Mouse (Mus musculus) kidney, postnatal 36 days (tissue): ENCODE results near the gene Efs.
A peak's percentile ranks its signal among the peaks of the same experiment; 100 is the strongest.

Source experiments
- DNase-seq, 2 experiments: peaks; one replicate each; pipeline ENCODE4 v3.0.0; 2021 to 2022; ENCODE audit warnings: mixed read lengths in 2 of 2

The Efs gene

DNA sequence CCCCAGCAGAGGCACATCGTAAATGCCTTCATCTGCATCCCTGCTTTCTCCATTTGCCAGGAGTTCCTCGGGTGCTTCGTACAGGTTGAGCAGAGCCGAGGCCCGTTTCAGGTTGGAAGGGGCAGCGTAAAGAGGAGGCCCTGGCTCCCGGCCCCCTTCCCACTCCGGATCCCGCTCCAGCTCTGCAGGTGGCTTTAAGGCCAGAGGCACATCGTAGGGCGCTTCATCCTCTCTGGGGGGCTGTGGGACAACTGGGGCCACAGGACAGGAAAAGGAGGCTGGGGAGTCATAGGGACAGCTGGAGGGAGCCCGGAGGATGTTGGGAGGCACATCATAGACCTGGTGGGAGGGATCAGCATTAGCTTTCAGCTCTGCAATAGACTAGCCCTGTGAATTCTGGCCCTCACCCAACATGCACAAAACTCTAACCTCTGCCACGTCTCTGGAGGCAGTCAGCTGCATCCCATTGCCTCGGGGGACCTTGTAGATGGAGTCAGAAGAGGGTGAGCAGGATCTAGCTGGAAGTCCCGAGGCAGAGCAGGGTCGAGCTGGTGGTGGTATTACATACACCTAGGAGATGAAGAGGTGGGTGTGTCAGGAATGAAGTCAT lies 5.7 kb downstream of the Efs start:
- DNase-seq: no peak

DNA sequence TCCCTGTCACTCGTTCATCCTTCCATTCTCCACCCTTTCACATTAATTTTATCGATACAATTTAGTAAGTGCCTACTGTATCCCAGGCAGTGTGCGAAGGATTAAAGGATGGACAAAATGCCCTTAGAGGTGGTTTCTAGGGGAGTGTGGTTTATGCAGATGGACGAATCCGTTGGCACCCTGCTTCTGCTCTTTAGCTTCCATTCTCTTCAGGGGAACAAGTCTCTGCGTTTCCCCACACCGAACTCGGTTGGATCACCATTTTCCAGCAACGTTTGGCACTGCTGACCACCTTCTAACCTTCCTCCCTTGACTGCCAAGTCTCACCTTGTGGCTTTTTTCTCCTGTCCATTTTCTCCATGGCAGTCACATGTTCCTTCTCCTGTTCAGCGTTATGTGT lies 12.6 kb downstream of the Efs start:
- DNase-seq: no peak

DNA sequence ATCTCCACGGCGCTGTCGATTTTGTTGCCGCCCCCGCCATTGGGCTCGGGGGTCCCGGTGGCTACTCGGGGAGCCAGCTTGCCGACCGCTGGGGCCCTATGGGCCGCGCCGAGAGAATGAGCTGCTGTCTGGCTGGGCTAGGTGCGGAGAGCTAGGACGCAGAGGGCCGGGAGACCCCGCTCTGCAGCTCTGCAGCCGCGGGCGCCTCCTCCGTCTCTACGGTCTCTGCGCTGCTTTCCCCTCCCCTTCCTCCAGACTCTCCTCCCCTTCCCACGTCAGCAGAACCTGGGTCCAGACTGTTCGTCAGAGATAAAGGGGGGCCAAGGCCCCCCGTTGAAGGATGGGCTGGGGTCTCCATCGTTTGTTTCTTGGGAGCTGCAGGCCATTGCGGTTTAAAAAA lies 13.0 kb downstream of the Efs start, which contains the start of gene Slc22a17:
TSS of gene Slc22a17 (minus strand) at position 247 of the 400 bp plus-strand sequence.
- peak; percentile 66 to 81 for DNase-seq

DNA sequence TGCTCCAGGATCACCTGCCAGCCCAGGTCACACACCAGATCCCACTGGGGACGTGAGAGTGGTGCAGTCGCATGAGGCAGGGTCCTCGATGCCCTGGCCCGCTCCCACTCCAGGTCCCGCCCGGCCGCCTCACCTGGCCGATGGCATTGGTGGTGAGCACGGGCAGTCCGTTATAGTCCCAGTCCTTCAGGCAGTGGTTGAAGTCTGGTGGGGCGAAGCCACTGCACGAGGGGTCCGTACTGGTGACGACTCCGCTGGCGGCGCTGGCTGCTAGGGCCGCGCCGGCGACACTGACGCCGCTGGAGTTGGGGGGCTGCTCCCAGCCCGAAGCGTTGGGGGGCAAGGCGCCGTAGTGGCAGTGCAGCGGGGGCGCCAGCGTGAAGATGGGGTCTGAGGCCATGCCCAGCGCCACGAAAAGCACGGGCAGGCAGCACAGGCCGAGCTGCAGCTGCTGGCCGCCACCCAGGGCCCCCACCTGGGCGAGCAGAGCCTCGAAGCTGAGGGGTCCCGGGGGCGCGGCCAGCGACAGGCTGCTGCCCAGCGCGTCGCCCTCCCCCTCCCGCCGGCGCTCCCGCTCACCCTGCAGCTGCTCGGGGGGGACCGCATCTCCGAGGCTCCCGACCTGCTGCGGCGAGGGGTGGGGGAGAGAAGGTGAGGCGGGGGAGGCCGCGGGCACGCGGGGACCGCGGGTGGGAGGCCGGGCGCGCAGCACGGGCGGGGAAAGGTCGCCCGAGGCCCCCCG lies 13.6 kb downstream of the Efs start:
- DNase-seq: no peak

DNA sequence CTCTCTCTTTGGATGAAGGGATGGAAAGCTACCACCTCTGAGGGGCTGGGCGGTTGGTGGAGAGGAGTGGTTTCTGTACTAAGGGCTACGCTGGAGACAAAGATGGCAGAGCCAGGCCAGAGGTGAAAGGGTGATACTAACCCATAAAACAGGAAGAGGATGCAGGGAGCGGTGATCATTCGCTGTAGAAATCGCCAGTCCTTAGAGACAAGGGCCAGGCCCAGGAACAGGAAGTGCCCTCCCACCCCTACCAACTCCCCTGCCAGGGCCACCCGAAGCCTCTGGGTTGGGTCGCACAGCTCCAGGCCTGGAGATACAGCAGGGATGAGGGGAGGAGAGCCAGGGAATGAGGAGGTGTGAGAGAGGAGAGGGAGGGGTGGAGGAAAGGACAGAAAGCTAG lies 17.2 kb downstream of the Efs start:
- DNase-seq: no peak

DNA sequence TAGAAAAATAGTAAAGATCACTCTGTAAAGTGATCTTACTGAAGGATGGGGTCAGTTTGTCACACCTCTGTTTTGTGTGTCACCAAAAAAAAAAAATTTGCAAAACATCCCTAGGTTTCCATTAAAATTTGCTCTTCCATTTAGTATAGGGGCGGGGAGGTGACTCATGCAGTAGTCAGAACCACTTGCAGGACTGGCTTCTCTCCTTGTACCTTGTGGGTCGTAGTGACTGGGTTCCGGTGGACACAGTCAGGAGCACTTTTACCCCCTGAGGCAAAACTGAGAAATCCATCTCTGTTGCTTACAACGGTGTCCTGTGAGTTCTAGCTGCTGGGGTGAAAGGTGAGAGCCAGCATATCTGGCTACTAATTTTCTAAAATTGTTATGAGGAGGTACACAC lies 22.3 kb downstream of the Efs start:
- DNase-seq: no peak

DNA sequence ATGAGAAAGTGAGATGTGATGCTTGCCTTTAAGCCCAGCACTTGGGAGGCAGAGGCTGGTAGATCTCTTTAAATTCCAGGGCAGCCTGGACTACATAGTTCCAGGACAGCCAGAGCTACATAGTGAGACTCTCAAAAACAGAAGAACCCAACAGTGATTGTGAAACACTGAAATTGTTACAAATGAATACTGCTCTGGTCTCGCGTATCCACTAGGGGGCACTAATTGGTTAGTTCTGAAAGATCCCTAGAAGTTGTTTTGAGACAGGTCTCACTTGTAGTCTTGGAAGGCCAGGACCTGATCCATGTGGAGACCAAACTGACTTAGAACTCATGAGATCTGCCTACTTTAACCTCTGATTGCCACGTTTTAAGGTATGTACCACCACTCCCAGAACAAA lies 25.5 kb downstream of the Efs start:
- DNase-seq: peak; percentile 81 to 84

DNA sequence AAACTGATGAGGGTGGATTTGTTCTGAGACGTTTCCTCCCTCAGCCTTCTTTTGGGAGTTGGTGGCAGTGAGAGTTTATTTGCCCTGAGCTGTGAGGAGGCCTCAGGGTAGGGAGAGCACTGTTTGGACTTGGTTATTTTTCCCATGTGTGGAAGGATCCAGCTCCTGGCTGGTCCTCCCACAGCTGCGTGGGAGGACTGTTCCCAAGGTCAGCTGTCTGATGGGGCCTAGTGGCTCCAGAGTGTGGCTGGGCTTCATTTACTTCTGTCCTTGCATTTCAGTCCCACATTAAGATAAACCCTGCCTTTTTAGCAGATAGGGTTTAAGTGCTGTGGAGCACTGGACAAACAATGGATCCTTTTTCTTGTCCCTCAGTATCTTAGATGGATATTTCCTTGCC lies 28.5 kb downstream of the Efs start:
- DNase-seq: no peak

DNA sequence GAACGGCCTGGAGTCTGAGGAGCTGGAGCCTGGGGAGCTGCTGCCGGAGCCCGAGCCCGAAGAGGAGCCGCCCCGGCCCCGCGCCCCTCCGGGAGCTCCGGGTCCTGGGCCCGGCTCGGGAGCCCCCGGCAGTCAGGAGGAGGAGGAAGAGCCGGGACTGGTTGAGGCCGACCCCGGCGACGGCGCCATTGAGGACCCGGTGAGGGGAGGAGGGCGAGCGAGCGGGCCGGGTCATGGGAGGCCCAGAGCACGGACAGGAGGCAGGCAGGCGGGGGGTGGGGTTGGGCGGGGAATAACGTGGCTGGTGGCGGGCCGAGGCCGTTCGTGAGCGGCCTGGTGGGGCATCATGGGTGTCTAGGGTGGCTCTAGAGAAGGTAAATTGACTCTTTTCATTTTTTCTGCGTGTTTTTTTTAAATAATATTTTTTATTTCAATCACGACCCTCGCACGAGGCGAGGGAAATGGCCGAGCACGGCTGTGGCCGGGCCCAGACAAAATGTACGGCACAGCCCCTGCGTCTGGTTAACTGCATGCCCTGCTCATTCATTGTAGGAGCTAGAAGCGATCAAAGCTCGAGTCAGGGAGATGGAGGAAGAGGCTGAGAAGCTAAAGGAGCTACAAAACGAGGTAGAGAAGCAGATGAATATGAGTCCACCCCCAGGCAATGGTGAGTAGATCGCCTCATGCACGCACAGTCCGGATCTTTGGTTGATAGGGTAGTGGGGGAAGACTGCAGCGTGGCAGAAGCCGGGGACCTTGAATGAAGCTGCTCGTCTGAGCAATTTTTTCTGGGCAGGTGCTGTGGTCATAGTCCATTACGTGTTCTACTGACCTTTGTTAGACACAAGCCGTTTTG lies 31.4 kb downstream of the Efs start:
- peak; percentile 58 to 79 for DNase-seq

DNA sequence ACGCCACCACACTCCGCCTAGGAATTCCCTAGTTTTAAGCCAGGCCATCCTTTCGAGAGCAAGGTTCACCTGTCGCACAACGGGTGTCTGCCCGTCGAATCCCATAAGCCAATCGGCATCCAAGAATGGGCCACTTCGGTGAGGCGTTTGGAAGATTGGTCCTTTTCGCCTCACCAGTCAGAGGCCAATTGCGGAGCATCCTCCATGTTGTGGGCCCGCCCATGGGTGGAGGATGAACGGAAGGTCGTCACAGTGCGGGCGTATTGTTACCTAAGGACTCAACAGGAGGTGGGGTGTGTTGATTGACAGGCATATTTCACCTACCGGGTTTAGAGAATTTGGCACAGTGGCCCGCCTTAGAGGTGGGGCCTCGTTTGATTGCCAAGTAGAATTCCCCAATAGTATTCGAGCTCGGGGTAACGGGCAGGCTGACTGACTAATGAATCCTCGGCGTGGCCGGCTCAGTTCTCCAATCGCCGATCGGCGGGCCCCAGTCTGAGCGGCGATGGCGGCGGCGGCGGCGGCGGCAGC lies 32.2 kb downstream of the Efs start:
- peak; percentile 96 to 99 for DNase-seq

DNA sequence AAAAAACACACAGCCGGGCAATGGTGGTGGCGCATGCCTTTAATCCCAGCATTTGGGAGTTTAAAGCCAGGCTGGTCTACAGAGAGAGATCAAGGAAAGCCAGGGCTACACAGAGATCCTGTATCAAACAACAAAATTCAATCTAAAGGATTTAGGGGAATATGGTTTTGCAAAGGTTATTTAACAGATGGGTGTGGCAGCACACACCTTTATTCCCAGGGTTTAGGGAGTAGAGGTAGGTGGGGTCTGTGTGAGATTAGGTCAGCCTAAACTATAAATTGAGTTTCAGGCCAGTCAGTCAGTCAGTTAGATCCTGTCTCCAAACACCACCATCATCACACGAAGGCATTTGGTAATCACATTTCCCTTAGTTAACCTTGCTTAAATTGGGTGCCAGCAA lies 33.7 kb downstream of the Efs start, which contains the start of gene Pabpn1:
TSS of gene Pabpn1 (plus strand) at position 301 of the 400 bp plus-strand sequence.
- DNase-seq: no peak

DNA sequence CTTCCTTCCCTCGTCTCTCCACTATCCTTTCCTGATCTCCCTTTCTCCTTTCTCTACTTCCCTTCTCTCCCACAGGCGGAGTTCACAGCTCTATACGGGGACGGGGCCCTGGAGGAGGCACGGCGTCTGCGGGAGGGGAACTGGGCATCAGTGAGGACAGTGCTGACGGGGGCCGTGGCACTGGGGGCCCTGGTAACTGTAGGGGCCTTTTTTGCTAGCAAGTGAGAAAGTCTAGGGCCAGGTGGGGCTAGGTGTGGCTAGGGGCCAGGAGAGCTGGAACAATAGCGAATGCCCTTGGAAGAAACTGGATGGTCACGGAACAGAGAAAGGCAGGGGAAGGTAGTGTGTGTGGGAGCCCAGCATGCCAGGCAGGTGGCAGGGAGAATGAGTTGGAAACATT lies 40.6 kb downstream of the Efs start:
- DNase-seq: no peak

DNA sequence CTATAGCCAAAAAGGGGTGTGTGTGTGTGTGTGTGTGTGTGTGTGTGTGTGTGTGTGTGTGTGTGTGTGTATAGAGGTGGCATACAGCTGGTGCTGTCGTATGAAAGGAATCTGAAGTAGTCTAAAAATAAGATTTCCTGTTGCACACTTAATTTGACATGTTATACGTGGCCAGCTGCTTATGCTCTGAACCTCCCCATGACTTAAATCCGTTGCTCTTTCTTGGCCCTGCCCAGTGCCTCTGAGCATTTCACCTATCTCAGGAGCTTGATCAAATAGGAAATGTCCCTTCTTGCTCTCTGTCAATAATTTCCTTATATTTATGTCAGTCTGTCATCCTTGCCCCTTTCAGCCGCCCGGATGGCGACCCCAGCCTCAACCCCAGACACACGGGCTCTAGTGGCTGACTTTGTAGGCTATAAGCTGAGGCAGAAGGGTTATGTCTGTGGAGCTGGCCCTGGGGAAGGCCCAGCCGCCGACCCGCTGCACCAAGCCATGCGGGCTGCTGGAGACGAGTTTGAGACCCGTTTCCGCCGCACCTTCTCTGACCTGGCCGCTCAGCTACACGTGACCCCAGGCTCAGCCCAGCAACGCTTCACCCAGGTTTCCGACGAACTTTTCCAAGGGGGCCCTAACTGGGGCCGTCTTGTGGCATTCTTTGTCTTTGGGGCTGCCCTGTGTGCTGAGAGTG lies 41.8 kb downstream of the Efs start:
- DNase-seq: peak in 1 of 2 experiments; percentile 29

DNA sequence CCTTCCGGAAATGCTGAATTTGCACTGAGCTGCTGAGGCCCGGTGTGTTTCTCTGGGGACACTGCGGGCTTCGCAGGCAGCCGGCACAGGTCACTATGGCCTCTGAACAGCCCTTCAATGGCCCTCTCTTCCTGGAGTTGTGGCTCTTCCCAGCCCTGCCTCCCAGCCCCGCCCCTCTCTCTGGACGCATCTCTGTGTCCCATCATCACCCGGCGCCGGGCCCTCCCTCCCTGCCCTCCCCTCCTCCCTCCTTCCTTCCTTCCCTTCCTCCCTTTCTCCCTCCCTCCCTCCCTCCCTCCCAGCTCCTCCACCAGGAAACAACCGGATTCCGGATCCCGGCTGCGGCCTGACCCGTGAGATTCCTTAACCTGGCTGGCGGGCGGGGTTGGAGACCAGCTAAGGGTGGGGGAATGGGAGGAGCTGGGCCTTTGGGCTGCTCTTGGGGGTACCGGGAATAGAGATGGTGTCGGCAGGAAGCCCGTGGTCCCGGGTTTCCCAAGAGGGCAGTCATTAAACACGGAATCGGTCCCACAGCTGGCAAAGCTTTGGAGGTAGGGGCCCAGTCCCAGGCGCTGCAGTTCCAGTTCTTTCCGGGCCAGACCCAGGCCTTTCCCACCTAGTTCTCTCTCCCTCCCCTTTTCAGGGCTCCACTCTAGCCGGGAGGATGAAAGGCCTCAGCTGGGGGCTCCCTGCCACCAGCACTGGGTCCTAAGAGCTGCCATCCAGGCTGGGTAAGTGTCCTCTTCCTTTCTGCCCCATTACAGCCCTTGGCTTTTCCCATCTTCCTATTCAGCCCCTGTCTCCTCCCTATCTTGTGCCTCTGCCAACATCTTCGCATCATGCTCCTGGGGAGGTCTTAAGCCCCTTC lies 42.5 kb downstream of the Efs start, which contains the start of the genes Bcl2l2 and Gm20521:
TSS of gene Bcl2l2 (plus strand) at position 224 of the 868 bp plus-strand sequence.
TSS of gene Gm20521 (plus strand) at position 288 of the 868 bp plus-strand sequence.
- DNase-seq: peak; percentile 90 to 95

DNA sequence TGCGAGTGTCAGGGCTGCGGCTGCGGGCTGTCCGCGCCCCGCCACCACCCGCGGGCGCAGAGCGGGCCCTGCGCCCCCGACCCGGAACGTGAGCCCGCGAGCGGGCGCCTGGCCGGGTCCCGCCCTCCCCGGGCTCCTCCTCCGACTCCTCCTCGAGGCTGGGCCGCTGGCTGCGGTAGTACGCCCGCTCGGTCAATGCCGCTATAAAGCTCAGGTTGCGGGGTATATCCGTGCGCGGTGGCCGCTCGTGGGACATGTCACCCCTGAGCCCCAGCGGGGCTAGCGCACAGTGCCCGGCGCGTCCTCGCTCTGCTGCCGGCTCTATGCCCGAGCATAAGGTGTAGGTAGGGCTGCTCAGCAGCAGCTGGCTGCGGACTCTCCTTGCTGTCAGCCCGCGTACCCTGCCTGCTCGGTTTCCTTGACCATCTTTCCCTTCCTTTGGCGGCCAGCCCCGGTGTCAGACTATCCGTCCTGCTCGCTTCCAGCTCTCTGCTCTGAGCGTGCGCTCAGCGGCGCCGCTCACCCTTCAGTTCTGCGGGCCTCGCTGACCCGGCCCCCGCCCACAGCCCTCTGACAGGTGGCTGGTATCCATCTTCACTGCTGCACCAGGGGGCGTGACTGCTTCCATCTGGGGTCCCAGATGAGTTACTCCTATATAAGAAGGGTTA lies 48.7 kb downstream of the Efs start, which contains the start of gene Ppp1r3e:
TSS of gene Ppp1r3e (minus strand) at position 503 of the 668 bp plus-strand sequence.
- peak; percentile 76 to 88 for DNase-seq

DNA sequence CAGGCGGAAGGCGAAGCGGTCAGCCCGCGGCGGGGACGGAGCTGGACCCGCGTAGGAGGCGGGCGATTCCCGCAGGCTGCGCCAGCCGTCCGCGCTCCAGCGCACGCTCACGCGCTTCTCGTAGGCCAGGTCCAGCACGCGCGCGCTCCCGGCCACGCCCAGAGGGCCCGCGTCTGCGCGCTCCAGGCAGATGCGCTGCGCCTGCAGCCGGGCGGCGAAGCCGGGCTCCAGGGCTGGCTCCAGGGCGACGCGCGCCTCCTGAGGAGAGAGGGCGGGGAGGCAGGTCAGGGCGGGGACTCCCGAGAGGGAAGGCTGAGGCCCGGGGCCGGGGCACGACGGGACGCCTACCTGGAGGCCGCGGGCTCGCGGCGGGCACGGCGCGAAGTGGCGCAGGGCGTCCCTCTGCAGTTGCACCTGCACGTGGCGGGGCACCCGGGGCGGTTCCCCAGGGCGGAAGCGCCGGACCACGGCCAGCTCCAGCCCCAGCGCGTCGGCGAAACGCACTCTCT lies 49.3 kb downstream of the Efs start:
- peak; percentile 91 to 95 for DNase-seq

DNA sequence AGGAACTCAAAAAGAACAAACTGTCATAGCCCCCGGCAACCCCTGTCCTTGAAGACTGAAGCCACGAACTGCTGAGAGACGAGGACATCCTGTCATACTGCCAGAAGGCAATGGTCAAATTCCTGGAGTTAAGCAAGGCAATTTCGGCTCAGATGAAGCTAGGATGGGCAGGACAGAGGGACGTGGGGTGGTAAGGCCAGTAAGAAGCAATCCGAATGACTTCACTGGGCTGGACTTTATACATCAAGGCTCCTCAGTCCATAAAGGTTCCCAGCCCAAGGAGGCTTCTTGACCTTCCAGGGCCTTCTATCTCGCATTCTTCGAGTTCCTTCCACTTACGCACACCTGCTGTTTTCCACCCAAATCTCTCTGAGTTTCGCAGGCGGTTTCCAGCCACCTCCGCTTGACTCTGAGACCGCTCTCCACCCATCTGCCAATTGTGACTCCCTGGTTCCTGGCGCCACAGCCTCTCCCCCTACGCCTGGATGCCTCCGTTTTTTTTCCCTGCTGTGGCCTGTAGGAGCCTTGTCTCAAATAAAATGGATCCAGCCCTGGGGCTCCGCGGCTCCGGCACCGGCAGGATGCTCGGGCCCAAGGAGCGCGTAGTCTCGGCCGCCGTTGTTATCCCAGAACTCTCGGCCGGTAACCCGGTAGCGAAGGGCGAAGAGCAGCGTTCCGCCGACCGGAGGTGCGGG lies 49.9 kb downstream of the Efs start:
- peak; percentile 43 to 58 for DNase-seq

DNA sequence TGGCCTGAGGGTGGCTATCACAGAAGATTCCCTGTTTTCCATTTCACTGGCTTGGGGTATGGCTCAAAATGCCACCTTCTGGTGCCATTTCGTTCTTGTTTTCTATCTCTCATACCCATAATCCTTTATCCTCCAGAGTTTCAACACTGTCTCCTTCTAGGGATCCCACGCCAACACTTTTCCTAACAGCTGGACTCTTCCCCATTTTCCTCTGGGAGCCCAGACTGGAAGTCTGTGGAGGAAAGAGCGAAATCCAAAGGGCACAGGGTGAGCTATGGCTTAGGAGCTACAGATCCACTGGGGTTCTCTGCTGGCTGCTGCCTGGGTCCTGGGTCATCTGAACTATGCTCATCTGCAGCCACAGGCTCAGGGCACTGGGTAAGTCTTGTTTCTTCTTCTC lies 51.8 kb downstream of the Efs start:
- no peak for DNase-seq

DNA sequence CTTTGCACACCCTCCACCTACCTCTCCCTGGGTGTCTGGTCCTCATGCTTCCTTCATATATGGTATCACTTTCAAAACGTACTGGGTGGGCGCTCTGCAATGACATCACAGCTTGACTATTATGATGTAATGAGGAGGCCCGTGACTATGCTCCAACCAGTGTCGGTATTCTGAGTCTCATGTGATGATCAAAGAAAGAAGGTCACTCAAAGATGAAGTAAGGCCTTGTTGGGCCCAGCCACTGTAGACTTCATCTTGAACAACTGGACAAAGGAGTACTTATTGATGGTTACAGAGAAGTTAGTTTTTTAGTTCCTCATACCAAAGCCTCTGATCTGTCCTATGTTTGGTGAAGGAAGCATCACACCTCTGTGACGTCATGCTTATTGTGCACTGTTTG lies 55.1 kb downstream of the Efs start, which contains the start of gene Homez:
TSS of gene Homez (minus strand) at position 101 of the 400 bp plus-strand sequence.
- DNase-seq: no peak

DNA sequence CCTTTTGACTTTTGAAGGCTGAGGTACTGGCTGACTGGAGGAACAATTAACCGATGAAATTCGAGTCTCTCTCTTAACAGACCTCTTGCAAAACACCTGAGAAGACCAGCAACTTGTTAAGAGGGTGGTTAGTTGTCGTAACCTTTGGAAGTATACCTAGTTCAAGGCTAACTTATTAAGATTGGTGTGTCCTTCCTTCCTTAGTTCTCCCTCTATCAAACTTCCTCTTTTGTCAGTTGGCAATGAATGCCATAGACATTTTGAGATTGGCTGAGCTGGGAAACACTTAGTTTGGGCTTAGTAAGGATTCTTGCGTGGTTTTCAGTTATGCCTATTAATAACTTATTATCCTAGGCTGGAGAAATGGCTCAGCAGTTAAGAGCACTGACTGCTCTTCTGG lies 57.9 kb downstream of the Efs start:
- DNase-seq: no peak
